Mouse (Mus musculus) heart, embryonic 15.5 days (tissue): ENCODE results near the gene Rbbp4. TPM values are rescaled to one million over a fixed set of nuclear protein-coding genes. Genes with fewer than 3 reads are reported as not detected.

ENCODE experiments used
- ATAC-seq: fragments of 200-750 bp; cut with Nextera tagmentation; replicated peaks from 2 replicates; pipeline ENCODE4 v1.8.0; 2017; ENCODE audit warnings: low read depth, moderate TSS enrichment; ENCODE audit not compliant: insufficient number of reproducible peaks, insufficient read depth, low FRiP score
- H3K27ac ChIP-seq: fragments of 300-500 bp; sonication (generic); 2 replicates; pipeline ENCODE4 v1.5.1; 2015; ENCODE audit warnings: mild to moderate bottlenecking, inconsistent platforms
- H3K27me3 ChIP-seq: fragments of 300-500 bp; sonication (generic); 2 replicates; pipeline ENCODE4 v1.6.1; 2015; ENCODE audit warnings: inconsistent platforms
- H3K36me3 ChIP-seq: fragments of 300-500 bp; sonication (generic); 2 replicates; pipeline ENCODE4 v1.6.1; 2015; ENCODE audit warnings: mild to moderate bottlenecking, inconsistent platforms
- H3K4me1 ChIP-seq: fragments of 300-500 bp; sonication (generic); replicated peaks from 2 replicates; pipeline ENCODE4 v1.6.1; 2015; ENCODE audit warnings: inconsistent platforms
- H3K4me2 ChIP-seq: fragments of 300-500 bp; sonication (generic); 2 replicates; pipeline ENCODE4 v1.6.1; 2015; ENCODE audit warnings: inconsistent platforms, mild to moderate bottlenecking, moderate library complexity
- H3K4me3 ChIP-seq: fragments of 300-500 bp; sonication (generic); 2 replicates; pipeline ENCODE4 v1.5.1; 2015; ENCODE audit warnings: mild to moderate bottlenecking, inconsistent platforms
- H3K9ac ChIP-seq: fragments of 300-500 bp; sonication (generic); 2 replicates; pipeline ENCODE4 v1.6.1; 2015; ENCODE audit warnings: mild to moderate bottlenecking, inconsistent platforms
- H3K9me3 ChIP-seq: fragments of 300-500 bp; sonication (generic); replicated peaks from 2 replicates; pipeline ENCODE4 v1.6.1; 2016; ENCODE audit warnings: inconsistent platforms
- WGBS: fragments of 180-500 bp; shearing (Covaris S2); methylation state at CpG from one replicate; pipeline ENCODE4 v1.1.7; 2015; ENCODE audit warnings: mixed read lengths; 5-methylcytosine and 5-hydroxymethylcytosine counted together
- polyA plus RNA-seq: library from polyadenylated mRNA; unstranded; fragments of >200 nt; fragmentation: Nextera tagmentation; extraction: Ambion mirVana; gene quantifications from 2 replicates; pipeline ENCODE4 v1.2.1, GENCODE M21; 2015

Rbbp4 gene
- polyA plus RNA-seq, 1 experiment from 2014 or later, result 276 TPM

GRCm38 (mm10) chr4:129353176-129353575 lies 18.0 kb upstream of the Rbbp4 start:
- no peak for ATAC-seq
- no peak overlapping the region for H3K9ac ChIP-seq
- H3K4me1 ChIP-seq, result no peaks in the 10 kb centered on the region
- no peak overlapping the region for H3K4me2 ChIP-seq
- WGBS, result 86% methylated on average over 12 of the region's 12 CpGs
- H3K27ac ChIP-seq, result no peak overlapping the region
- H3K4me3 ChIP-seq, result no peak overlapping the region
- H3K36me3 ChIP-seq, result peaks cover 20% of the 10 kb centered on the region; the same call in 1 of the 2 replicates
- no peaks in the 10 kb centered on the region for H3K9me3 ChIP-seq
- no peaks in the 10 kb centered on the region for H3K27me3 ChIP-seq

GRCm38 (mm10) chr4:129351111-129351510 lies 15.9 kb upstream of the Rbbp4 start:
- Histone ChIP-seq H3K27ac (no peak overlapping the region), H3K27me3 (no peaks in the 10 kb centered on the region), H3K9me3 (no peaks in the 10 kb centered on the region), H3K36me3 (peaks cover 16% of the 10 kb centered on the region; the same call in 1 of the 2 replicates), H3K4me2 (no peak overlapping the region), H3K9ac (no peak overlapping the region), H3K4me3 (no peak overlapping the region), H3K4me1 (0 out of 2 replicates have a peak, but pooled peaks cover 3% of the 10 kb centered on the region)
- no peak for ATAC-seq
- WGBS, result 66% methylated on average over 6 of the region's 6 CpGs

- H3K27me3 ChIP-seq, result no peaks in the 10 kb centered on the region
- H3K4me3 ChIP-seq, result no peak overlapping the region
- no peak overlapping the region for H3K27ac ChIP-seq
- no peaks in the 10 kb centered on the region for H3K9me3 ChIP-seq
- 3% methylated on average over 1 of the region's 1 CpGs for WGBS
- no peak overlapping the region for H3K9ac ChIP-seq
- H3K36me3 ChIP-seq, result peaks cover 16% of the 10 kb centered on the region; the same call in 1 of the 2 replicates
- H3K4me2 ChIP-seq, result no peak overlapping the region
- peak; percentile 54; the same call in 1 of the 2 replicates for ATAC-seq
- 0 out of 2 replicates have a peak, but pooled peaks cover 3% of the 10 kb centered on the region for H3K4me1 ChIP-seq
Measured at GRCm38 (mm10) chr4:129350644-129351043, 15.5 kb upstream of the Rbbp4 start.

- Histone ChIP-seq H3K9me3 (no peaks in the 10 kb centered on the region), H3K27ac (peak overlapping the region; percentile 68), H3K36me3 (peaks cover 27% of the 10 kb centered on the region), H3K4me2 (no peak overlapping the region), H3K4me1 (0 out of 2 replicates have a peak, but pooled peaks cover 3% of the 10 kb centered on the region), H3K9ac (no peak overlapping the region), H3K4me3 (no peak overlapping the region), H3K27me3 (no peaks in the 10 kb centered on the region)
- no peak; the same call in 1 of the 2 replicates for ATAC-seq
- WGBS, result 50% methylated on average over 15 of the region's 15 CpGs
Measured at GRCm38 (mm10) chr4:129346481-129347154, 11.4 kb upstream of the Rbbp4 start.

GRCm38 (mm10) chr4:129342705-129343104 lies 7.5 kb upstream of the Rbbp4 start:
- ATAC-seq, result no peak
- H3K4me1 ChIP-seq, result 0 out of 2 replicates have a peak, but pooled peaks cover 4% of the 10 kb centered on the region
- WGBS, result 76% methylated on average over 2 of the region's 2 CpGs
- no peaks in the 10 kb centered on the region for H3K27me3 ChIP-seq
- no peak overlapping the region for H3K4me2 ChIP-seq
- H3K27ac ChIP-seq, result no peak overlapping the region
- H3K4me3 ChIP-seq, result no peak overlapping the region
- peaks cover 28% of the 10 kb centered on the region for H3K36me3 ChIP-seq
- H3K9me3 ChIP-seq, result no peaks in the 10 kb centered on the region
- no peak overlapping the region for H3K9ac ChIP-seq

GRCm38 (mm10) chr4:129341888-129342287 lies 6.7 kb upstream of the Rbbp4 start:
- Histone ChIP-seq H3K4me2 (no peak overlapping the region), H3K36me3 (peaks cover 28% of the 10 kb centered on the region), H3K27me3 (no peaks in the 10 kb centered on the region), H3K9ac (no peak overlapping the region), H3K4me3 (no peak overlapping the region), H3K4me1 (peaks cover 12% of the 10 kb centered on the region; the same call in 1 of the 2 replicates), H3K9me3 (no peaks in the 10 kb centered on the region), H3K27ac (no peak overlapping the region)
- 86% methylated on average over 1 of the region's 1 CpGs for WGBS
- ATAC-seq, result no peak

- no peak overlapping the region for H3K4me3 ChIP-seq
- no peak overlapping the region for H3K4me2 ChIP-seq
- no peak overlapping the region for H3K9ac ChIP-seq
- H3K27me3 ChIP-seq, result no peaks in the 10 kb centered on the region
- ATAC-seq, result no peak
- H3K27ac ChIP-seq, result no peak overlapping the region
- H3K36me3 ChIP-seq, result peaks cover 26% of the 10 kb centered on the region
- 87% methylated on average over 3 of the region's 3 CpGs for WGBS
- peaks cover 15% of the 10 kb centered on the region; the same call in 1 of the 2 replicates for H3K4me1 ChIP-seq
- H3K9me3 ChIP-seq, result no peaks in the 10 kb centered on the region
Measured at GRCm38 (mm10) chr4:129339743-129340142, 4.6 kb upstream of the Rbbp4 start.

GRCm38 (mm10) chr4:129336291-129336690 lies 1.1 kb upstream of the Rbbp4 start:
- H3K4me1 ChIP-seq, result peaks cover 36% of the 10 kb centered on the region
- H3K4me3 ChIP-seq, result peak overlapping the region; percentile 89
- ATAC-seq, result no peak
- H3K27me3 ChIP-seq, result no peaks in the 10 kb centered on the region
- peak overlapping the region; percentile 100 for H3K27ac ChIP-seq
- H3K9ac ChIP-seq, result peak overlapping the region; percentile 74
- peak overlapping the region; percentile 84 for H3K4me2 ChIP-seq
- 44% methylated on average over 14 of the region's 14 CpGs for WGBS
- H3K9me3 ChIP-seq, result no peaks in the 10 kb centered on the region
- H3K36me3 ChIP-seq, result peaks cover 11% of the 10 kb centered on the region; the same call in 1 of the 2 replicates

GRCm38 (mm10) chr4:129334677-129335215 lies 424 bp downstream of the Rbbp4 start:
- H3K4me3 ChIP-seq, result peak overlapping the region; percentile 89
- peak; percentile 47; the same call in 1 of the 2 replicates for ATAC-seq
- H3K36me3 ChIP-seq, result peaks cover 12% of the 10 kb centered on the region; the same call in 1 of the 2 replicates
- under 1% methylated on average over 61 of the region's 62 CpGs for WGBS
- peak overlapping the region; percentile 68 for H3K4me2 ChIP-seq
- H3K9me3 ChIP-seq, result no peaks in the 10 kb centered on the region
- peak overlapping the region; percentile 100 for H3K27ac ChIP-seq
- peaks cover 36% of the 10 kb centered on the region for H3K4me1 ChIP-seq
- peak overlapping the region; percentile 95 for H3K9ac ChIP-seq
- no peaks in the 10 kb centered on the region for H3K27me3 ChIP-seq

- 26% methylated on average over 1 of the region's 1 CpGs for WGBS
- Histone ChIP-seq H3K9ac (0 out of 2 replicates have a peak overlapping the region, but pooled peaks have one; percentile 9), H3K27ac (no peak overlapping the region), H3K4me2 (peak overlapping the region; percentile 68), H3K4me3 (peak overlapping the region; percentile 89), H3K27me3 (no peaks in the 10 kb centered on the region), H3K36me3 (peaks cover 27% of the 10 kb centered on the region), H3K9me3 (no peaks in the 10 kb centered on the region), H3K4me1 (peaks cover 36% of the 10 kb centered on the region)
- no peak for ATAC-seq
Measured at GRCm38 (mm10) chr4:129332846-129333245, 2.3 kb downstream of the Rbbp4 start.

GRCm38 (mm10) chr4:129326191-129326590 lies 9.0 kb downstream of the Rbbp4 start:
- no peak for ATAC-seq
- H3K4me3 ChIP-seq, result no peak overlapping the region
- H3K36me3 ChIP-seq, result peaks cover 49% of the 10 kb centered on the region
- 66% methylated on average over 1 of the region's 1 CpGs for WGBS
- no peaks in the 10 kb centered on the region for H3K27me3 ChIP-seq
- no peaks in the 10 kb centered on the region for H3K9me3 ChIP-seq
- no peak overlapping the region for H3K9ac ChIP-seq
- H3K27ac ChIP-seq, result no peak overlapping the region
- H3K4me1 ChIP-seq, result peaks cover 14% of the 10 kb centered on the region
- no peak overlapping the region for H3K4me2 ChIP-seq
